Mouse (Mus musculus) liver, adult 2 months (tissue): ENCODE results near the gene Esp34.

Experiments
- CTCF ChIP-seq: fragments of 200-500 bp; IDR thresholded peaks from 2 replicates; pipeline ENCODE4 v1.5.1; 2011; ENCODE audit warnings: low read depth, low read length, control low read depth
- POLR2A ChIP-seq: fragments of 200-500 bp; IDR thresholded peaks from 2 replicates; pipeline ENCODE4 v1.6.1; 2011; ENCODE audit warnings: low read length, control low read depth; ENCODE audit not compliant: insufficient read depth; ENCODE audit errors: extremely low read depth

- TF ChIP-seq CTCF: no peak
- TF ChIP-seq POLR2A: no peak
Observed at GRCm38 (mm10) chr17:38562527-38562926, 8.5 kb downstream of the Esp34 start.
